Mouse (Mus musculus) heart, adult 18-20 months (tissue): Measurements from ENCODE around the gene Cfap74. TPM values are rescaled to one million over a fixed set of nuclear protein-coding genes. Genes with fewer than 3 reads are reported as not detected.

Experiments
- DNase-seq, 2 experiments: peaks; one replicate each; pipeline ENCODE4 v3.0.0; 2021 to 2022; ENCODE audit warnings: mixed read lengths in 1 of 2
- total RNA-seq, 2 experiments: library from RNA; stranded (reverse); gene quantifications; 2 replicates each; pipeline ENCODE4 v1.2.3; 2021

The Cfap74 gene
- total RNA-seq, 2 experiments from 2014 or later: 0.31 TPM; not detected in 1

DNA sequence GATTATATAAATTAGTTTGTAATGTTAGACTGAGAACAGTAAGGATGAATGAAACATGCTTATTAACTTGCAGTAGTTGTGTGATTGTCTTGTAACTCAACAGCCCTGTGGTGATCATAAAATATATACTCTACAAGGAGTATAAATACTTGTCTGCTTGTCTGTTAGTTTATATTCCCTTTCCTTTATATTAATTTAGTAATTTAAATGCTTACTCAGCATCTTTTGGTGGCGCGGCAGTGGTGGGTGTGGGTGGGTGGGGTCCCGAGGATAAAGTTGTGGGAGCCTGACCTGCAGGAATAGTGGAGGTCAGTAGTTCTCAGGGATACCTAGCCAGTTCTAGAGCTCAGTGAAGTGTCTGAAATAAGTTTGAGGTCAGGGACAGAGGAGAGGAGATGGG lies 89.0 kb downstream of the Cfap74 start:
- no peak for DNase-seq

DNA sequence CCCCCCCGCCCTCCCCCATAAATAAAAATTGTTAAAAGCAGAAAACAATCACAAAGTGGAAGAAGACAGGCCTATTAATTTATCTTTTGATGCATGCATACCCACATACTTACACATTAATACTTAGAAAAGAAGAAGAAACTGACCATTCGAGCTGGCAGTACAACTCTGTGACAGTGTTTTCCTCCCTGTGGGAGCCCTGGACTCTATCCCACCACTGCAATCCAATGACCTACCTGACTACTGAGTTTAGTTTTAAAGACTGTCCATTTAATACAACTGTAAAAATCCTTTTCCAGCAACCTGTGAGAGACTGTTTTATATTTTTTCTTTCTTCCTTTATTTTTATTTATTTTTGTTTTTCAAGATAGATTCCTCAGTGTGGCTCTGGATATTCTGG lies 92.1 kb downstream of the Cfap74 start:
- no peak for DNase-seq

DNA sequence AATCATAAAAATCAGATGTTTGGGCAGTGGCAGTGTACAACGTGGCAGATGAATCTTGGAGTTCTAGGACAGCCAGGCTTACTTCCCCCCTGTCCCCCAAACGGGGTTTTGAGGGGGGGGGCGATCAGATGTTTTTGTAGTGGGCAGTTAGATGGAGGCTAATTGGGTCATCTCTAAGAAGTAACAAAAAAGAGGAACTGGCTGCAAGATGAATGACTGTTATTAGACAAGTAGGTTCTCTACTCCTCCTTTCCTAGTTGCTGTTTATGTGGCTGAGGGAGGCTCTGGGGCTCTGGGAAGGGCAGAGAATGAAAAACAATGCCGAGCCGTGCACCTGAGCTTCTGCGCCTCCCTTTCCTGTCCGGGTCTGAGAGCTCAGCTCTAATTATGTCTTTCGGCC lies 96.1 kb downstream of the Cfap74 start:
- DNase-seq: no peak

DNA sequence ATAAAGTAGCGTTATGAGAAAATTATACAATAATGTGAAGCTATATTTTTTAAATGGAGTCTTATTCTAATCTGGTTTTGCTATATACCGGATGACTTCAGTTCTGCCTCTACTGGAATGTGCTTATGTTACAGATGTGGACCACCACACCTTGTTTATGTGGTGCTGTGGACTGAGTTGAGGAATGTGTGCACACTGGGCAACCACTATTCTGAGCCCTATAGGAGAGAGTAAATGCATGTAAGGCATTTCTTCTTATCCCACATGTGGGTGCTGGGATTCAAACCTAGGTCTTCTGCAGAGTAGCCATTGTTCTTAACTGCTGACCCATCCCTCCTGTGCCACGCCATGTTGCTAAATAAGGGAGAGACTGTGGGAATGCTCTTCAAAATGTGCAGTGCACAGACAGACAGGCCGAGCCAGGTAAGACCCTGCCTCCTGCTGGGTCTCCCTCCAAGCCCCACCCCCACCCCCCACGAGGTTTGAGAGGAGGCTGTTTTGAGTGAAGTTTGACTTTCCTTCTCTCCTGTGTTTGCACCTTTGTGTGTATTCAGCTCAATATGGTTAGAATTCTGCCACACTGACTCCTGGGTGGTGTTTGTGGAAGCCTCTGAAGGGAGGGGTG lies 96.8 kb downstream of the Cfap74 start:
- DNase-seq: no peak

DNA sequence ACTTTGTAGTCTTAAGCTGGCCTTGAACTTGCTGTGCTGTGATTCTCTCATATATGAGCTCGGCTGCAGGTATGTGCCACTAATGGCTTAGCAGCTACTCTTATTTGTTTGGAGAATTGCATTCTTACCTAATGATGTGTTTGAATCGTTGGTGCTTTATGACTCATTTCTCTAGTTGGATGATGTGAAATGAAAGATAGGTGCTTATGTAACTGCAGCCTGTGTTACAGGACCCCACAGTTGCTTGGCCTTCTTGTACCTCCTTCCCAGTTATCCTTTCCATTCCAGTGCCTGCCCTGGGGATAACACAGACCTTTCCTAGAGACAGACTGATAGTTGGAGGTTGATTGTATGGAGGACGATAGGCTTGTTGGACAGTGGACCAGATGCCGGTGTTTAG lies 99.6 kb downstream of the Cfap74 start:
- DNase-seq: no peak

DNA sequence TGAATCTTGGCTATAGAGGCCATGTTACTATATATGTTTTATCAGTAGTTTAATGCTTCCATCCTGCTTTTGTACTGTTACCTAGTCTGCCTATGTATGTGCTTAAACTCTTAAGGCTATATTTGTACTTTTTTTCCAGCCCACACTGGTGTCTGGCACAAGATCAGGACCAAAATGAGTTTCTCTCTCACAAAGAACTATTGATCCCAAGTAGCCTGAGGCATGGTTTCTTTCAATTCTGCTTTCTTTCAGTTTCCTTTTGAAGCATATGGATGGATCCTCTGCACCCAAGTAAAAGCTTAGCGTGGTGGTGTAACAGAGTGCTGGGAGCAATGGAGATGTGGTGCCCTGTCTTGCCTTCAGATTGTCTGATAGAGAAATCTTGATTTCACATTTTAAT lies 102.0 kb downstream of the Cfap74 start:
- no peak for DNase-seq

DNA sequence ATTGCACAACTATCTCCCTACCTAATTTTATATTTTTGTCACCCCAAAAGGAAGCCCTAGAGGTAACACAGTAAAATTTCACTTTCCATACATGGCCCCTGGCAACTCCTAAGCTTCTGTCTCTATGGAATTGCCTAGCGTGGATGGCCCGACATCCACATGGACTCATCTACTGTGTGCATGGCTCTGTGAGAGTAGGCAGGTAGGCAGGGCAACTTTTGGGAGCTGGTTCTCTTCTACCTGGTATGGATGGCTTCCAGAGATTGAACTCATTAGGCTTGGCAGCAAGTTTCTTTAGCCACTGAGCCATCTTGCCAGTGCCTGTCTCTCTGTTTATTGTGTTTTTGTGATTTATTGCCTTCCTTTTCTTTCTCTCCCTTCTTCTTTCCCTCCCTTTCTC lies 105.8 kb downstream of the Cfap74 start:
- no peak for DNase-seq

Other genes starting within 250 kb of the Cfap74 start
- gene Ski, start 186.6 kb upstream of the Cfap74 start, total RNA-seq: 10 to 100 TPM; 48.6 to 50.2 TPM
- gene Faap20, start 159.4 kb upstream of the Cfap74 start, total RNA-seq: 10 to 100 TPM; 19.2 to 20.3 TPM
- 1 to 10 TPM; 3.6 to 4.8 TPM for gene Prkcz, start 47.8 kb upstream of the Cfap74 start, total RNA-seq
- not detected for gene Gabrd, start 11.1 kb upstream of the Cfap74 start, total RNA-seq
- 1 to 10 TPM; 4.8 to 6.4 TPM for gene Tmem52, start 59.9 kb downstream of the Cfap74 start, total RNA-seq
- 100 to 1,000 TPM; 144 to 197 TPM for gene Gnb1, start 82.2 kb downstream of the Cfap74 start, total RNA-seq
- 10 to 100 TPM; 30.6 to 32.5 TPM for gene Nadk, start 153.2 kb downstream of the Cfap74 start, total RNA-seq
- 1 to 10 TPM; 9.0 TPM for gene Slc35e2, start 192.2 kb downstream of the Cfap74 start, total RNA-seq
- gene Cdk11b, start 215.7 kb downstream of the Cfap74 start, total RNA-seq: 10 to 100 TPM; 26.4 to 26.7 TPM
- not detected for gene Gm10563, start 236.2 kb downstream of the Cfap74 start, total RNA-seq
- 1 to 10 TPM; 7.0 to 7.2 TPM for gene Mmp23, start 244.2 kb downstream of the Cfap74 start, total RNA-seq